Mouse (Mus musculus) lung, adult 2 months (tissue): Measurements from ENCODE around the gene Rab8b. TPM values are rescaled to one million over a fixed set of nuclear protein-coding genes. Genes with fewer than 3 reads are reported as not detected.
"Not testable (repeated sequence)": the region's sequence is repeated elsewhere in the genome, so short reads cannot be mapped to it uniquely, and the experiment has no call there.

ENCODE experiments used
- DNase-seq: peaks from one replicate; pipeline ENCODE4 v3.0.0; 2022
- H3K4me1 ChIP-seq: fragments of 200-500 bp; 2 replicates; pipeline ENCODE4 v1.6.1; 2011; ENCODE audit warnings: low read length; ENCODE audit not compliant: control insufficient read depth, insufficient read depth
- H3K4me3 ChIP-seq: fragments of 200-500 bp; replicated peaks from 2 replicates; pipeline ENCODE3; 2011; ENCODE audit warnings: low read depth, mild to moderate bottlenecking, control low read depth, low read length; ENCODE audit errors: extremely low read depth
- CTCF ChIP-seq: fragments of 200-500 bp; IDR thresholded peaks from 2 replicates; pipeline ENCODE4 v1.5.1; 2011; ENCODE audit warnings: mild to moderate bottlenecking, low read length, control low read depth; ENCODE audit not compliant: insufficient read depth
- POLR2A ChIP-seq: fragments of 200-500 bp; IDR thresholded peaks from 2 replicates; pipeline ENCODE4 v1.6.1; 2011; ENCODE audit warnings: low read depth, mild to moderate bottlenecking, control low read depth, low read length, borderline replicate concordance; ENCODE audit errors: extremely low read depth
- WGBS: fragments of 180-500 bp; shearing (Covaris S2); methylation state at CpG from one replicate; pipeline ENCODE4 v1.1.7; 2018; 5-methylcytosine and 5-hydroxymethylcytosine counted together
- polyA plus RNA-seq: library from polyadenylated mRNA; depleted of rRNA; stranded (reverse); fragments of >200 nt; gene quantifications from 2 replicates; pipeline ENCODE4 v1.2.3, GENCODE M21; 2012

Rab8b gene
- polyA plus RNA-seq, 1 experiment, result 19.2 TPM

- WGBS, result 88% methylated on average over 3 of the region's 3 CpGs
- no peak overlapping the region for H3K4me3 ChIP-seq
- no peak for DNase-seq
- TF ChIP-seq POLR2A (no peak), CTCF (no peak)
- H3K4me1 ChIP-seq, result 0 out of 2 replicates have a peak, but pooled peaks cover 2% of the 10 kb centered on the region
Measured at GRCm38 (mm10) chr9:66878899-66879298, 40.6 kb downstream of the Rab8b start.

GRCm38 (mm10) chr9:66876577-66876976 lies 42.9 kb downstream of the Rab8b start:
- WGBS, result 27% methylated on average over 5 of the region's 5 CpGs
- 0 out of 2 replicates have a peak, but pooled peaks cover 2% of the 10 kb centered on the region for H3K4me1 ChIP-seq
- H3K4me3 ChIP-seq, result no peak overlapping the region
- TF ChIP-seq CTCF (no peak), POLR2A (no peak)
- DNase-seq, result no peak

GRCm38 (mm10) chr9:66874297-66874696 lies 45.2 kb downstream of the Rab8b start:
- TF ChIP-seq POLR2A, result no peak
- TF ChIP-seq CTCF, result no peak
- Histone ChIP-seq H3K4me3 (no peak overlapping the region), H3K4me1 (0 out of 2 replicates have a peak, but pooled peaks cover 2% of the 10 kb centered on the region)
- WGBS, result 96% methylated on average over 5 of the region's 5 CpGs
- no peak for DNase-seq

- no peak for TF ChIP-seq CTCF
- TF ChIP-seq POLR2A, result no peak
Measured at GRCm38 (mm10) chr9:66873531-66873930, 46.0 kb downstream of the Rab8b start.

GRCm38 (mm10) chr9:66873009-66873408 lies 46.5 kb downstream of the Rab8b start:
- WGBS, result 69% methylated on average over 2 of the region's 2 CpGs
- not testable (repeated sequence) for H3K4me3 ChIP-seq, H3K4me1 ChIP-seq, DNase-seq

More at GRCm38 (mm10) chr9:66873531-66873930, 46.0 kb downstream of the Rab8b start:
- 0 out of 2 replicates have a peak, but pooled peaks cover 2% of the 10 kb centered on the region for H3K4me1 ChIP-seq
- DNase-seq, result no peak
- H3K4me3 ChIP-seq, result no peak overlapping the region

GRCm38 (mm10) chr9:66872015-66872727 lies 47.3 kb downstream of the Rab8b start:
- DNase-seq, result no peak
- 69% methylated on average over 10 of the region's 10 CpGs for whole genome bisulfite sequencing
- H3K4me3 ChIP-seq, result no peak overlapping the region
- H3K4me1 ChIP-seq, result 0 out of 2 replicates have a peak, but pooled peaks cover 2% of the 10 kb centered on the region
- TF ChIP-seq CTCF (no peak), POLR2A (no peak)

- H3K4me3 ChIP-seq, result no peak overlapping the region
- no peak for TF ChIP-seq POLR2A
- no peak for TF ChIP-seq CTCF
- H3K4me1 ChIP-seq, result peaks cover 7% of the 10 kb centered on the region
- 74% methylated on average over 3 of the region's 3 CpGs for WGBS
- DNase-seq, result no peak
Measured at GRCm38 (mm10) chr9:66864708-66865107, 54.8 kb downstream of the Rab8b start.

GRCm38 (mm10) chr9:66863456-66863855 lies 56.0 kb downstream of the Rab8b start:
- no peak for DNase-seq
- WGBS, result 47% methylated on average over 3 of the region's 3 CpGs
- TF ChIP-seq CTCF, result no peak
- TF ChIP-seq POLR2A, result no peak

GRCm38 (mm10) chr9:66862202-66862601 lies 57.3 kb downstream of the Rab8b start:
- WGBS, result 89% methylated on average over 4 of the region's 4 CpGs
- no peak for TF ChIP-seq CTCF
- no peak for TF ChIP-seq POLR2A
- H3K4me1 ChIP-seq, result peaks cover 7% of the 10 kb centered on the region
- no peak for DNase-seq
- no peak overlapping the region for H3K4me3 ChIP-seq

More at GRCm38 (mm10) chr9:66863456-66863855, 56.0 kb downstream of the Rab8b start:
- Histone ChIP-seq H3K4me1 (peaks cover 7% of the 10 kb centered on the region), H3K4me3 (no peak overlapping the region)

GRCm38 (mm10) chr9:66861104-66861767 lies 58.3 kb downstream of the Rab8b start:
- TF ChIP-seq CTCF (no peak), POLR2A (no peak)
- DNase-seq, result no peak
- Histone ChIP-seq H3K4me1 (peaks cover 7% of the 10 kb centered on the region), H3K4me3 (no peak overlapping the region)
- WGBS, result 63% methylated on average over 5 of the region's 5 CpGs
